Mouse (Mus musculus) stomach, postnatal 0 days (tissue): ENCODE data around the gene Fhit. TPM values are rescaled to one million over a fixed set of nuclear protein-coding genes. Genes with fewer than 3 reads are reported as not detected.
A peak's percentile ranks its signal among the peaks of the same experiment; 100 is the strongest.

Source experiments
- ATAC-seq: fragments of 200-750 bp; cut with Nextera tagmentation; 2 replicates; pipeline ENCODE4 v1.8.0; 2017; ENCODE audit not compliant: low FRiP score, low TSS enrichment
- DNase-seq: peaks from one replicate; pipeline ENCODE4 v3.0.0-alpha.2; 2016; ENCODE audit warnings: low spot score
- H3K27ac ChIP-seq: fragments of 300-500 bp; sonication (generic); replicated peaks from 2 replicates; pipeline ENCODE4 v1.5.1; 2014; ENCODE audit warnings: mild to moderate bottlenecking, control low read depth
- H3K27me3 ChIP-seq: fragments of 300-500 bp; sonication (generic); 2 replicates; pipeline ENCODE4 v1.6.1; 2014; ENCODE audit warnings: low read length; ENCODE audit not compliant: control insufficient read depth, insufficient read depth
- H3K36me3 ChIP-seq: fragments of 300-500 bp; sonication (generic); 2 replicates; pipeline ENCODE4 v1.6.1; 2014; ENCODE audit warnings: low read length, mixed read lengths; ENCODE audit not compliant: control insufficient read depth, insufficient read depth
- H3K4me1 ChIP-seq: fragments of 300-500 bp; sonication (generic); replicated peaks from 2 replicates; pipeline ENCODE4 v1.6.1; 2014; ENCODE audit warnings: antibody characterized with exemption; ENCODE audit not compliant: control insufficient read depth, insufficient read depth
- H3K4me2 ChIP-seq: fragments of 300-500 bp; sonication (generic); replicated peaks from 2 replicates; pipeline ENCODE4 v1.6.1; 2014; ENCODE audit warnings: low read depth, mild to moderate bottlenecking, control low read depth, moderate library complexity
- H3K4me3 ChIP-seq: fragments of 300-500 bp; sonication (generic); 2 replicates; pipeline ENCODE4 v1.5.1; 2014; ENCODE audit warnings: low read depth, low read length, control low read depth
- H3K9ac ChIP-seq: fragments of 300-500 bp; sonication (generic); 2 replicates; pipeline ENCODE4 v1.6.1; 2014; ENCODE audit warnings: mild to moderate bottlenecking, low read length, control low read depth, mixed read lengths
- H3K9me3 ChIP-seq: fragments of 300-500 bp; sonication (generic); 2 replicates; pipeline ENCODE4 v1.6.1; 2016; ENCODE audit warnings: low read length; ENCODE audit not compliant: control insufficient read depth
- CTCF ChIP-seq: IDR thresholded peaks from 2 replicates; pipeline ENCODE4 v1.5.1; 2016; ENCODE audit warnings: antibody characterized with exemption, low read depth, mild to moderate bottlenecking, moderate library complexity
- EP300 ChIP-seq: optimal IDR thresholded peaks from 2 replicates; pipeline ENCODE3; 2016; ENCODE audit warnings: antibody characterized with exemption
- WGBS: fragments of 180-500 bp; shearing (Covaris S2); extraction: QIAGEN DNeasy Blood & Tissue Kit; methylation state at CpG from one replicate; pipeline ENCODE4 v1.1.7; 2014; 5-methylcytosine and 5-hydroxymethylcytosine counted together
- polyA plus RNA-seq: library from polyadenylated mRNA; unstranded; fragments of >200 nt; fragmentation: Nextera tagmentation; extraction: Ambion mirVana; gene quantifications from 2 replicates; pipeline ENCODE4 v1.2.1, GENCODE M21; 2015

Gene Fhit
- 12.2 and 12.4 TPM in 2 replicates for polyA plus RNA-seq

GRCm38 (mm10) chr14:11161751-11162231 is at the start of gene Fhit:
Gene Fhit (minus strand): TSS chr14:11162035.
- Histone ChIP-seq H3K4me2 (peak within 1 kb of the TSS; percentile 85), H3K9me3 (no peaks in the 10 kb centered on the region), H3K4me1 (no peaks in the 10 kb centered on the region), H3K27ac (peak within 1 kb of the TSS; percentile 73), H3K4me3 (peak within 1 kb of the TSS; percentile 63), H3K36me3 (no peaks in the 10 kb centered on the region), H3K27me3 (no peaks in the 10 kb centered on the region), H3K9ac (peak within 1 kb of the TSS; percentile 77)
- TF ChIP-seq CTCF = peak; percentile 7; the same call in 1 of the 2 replicates
- no peak for TF ChIP-seq EP300
- ATAC-seq = peak; percentile 99
- peak; percentile 91 for DNase-seq
- 0% methylated on average over 28 of the region's 28 CpGs for WGBS

DNA sequence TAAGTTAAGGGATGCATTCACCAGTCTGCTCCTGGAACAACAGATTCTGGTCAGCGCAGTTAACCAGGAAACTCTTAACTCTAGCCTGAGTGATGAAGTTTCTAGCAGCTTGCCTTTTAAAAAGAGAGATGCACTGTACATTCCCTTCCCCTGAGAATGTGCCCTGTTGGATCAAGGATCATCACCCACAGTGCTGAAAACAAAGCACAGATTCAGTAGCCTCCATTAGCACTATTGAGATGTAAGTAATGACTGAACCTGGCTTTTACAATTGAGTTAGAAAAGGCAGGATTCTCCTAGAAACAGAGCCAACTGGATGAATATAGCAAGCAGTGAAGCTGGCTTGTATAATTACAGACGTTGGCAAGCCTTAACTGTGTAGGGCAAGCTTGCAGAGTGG is 45.0 kb upstream of the Fhit start:
- WGBS = 68% methylated on average over 2 of the region's 2 CpGs
- Histone ChIP-seq H3K27me3 (no peaks in the 10 kb centered on the region), H3K9ac (no peak overlapping the region), H3K9me3 (no peaks in the 10 kb centered on the region), H3K4me3 (no peak overlapping the region), H3K27ac (no peak overlapping the region), H3K36me3 (no peaks in the 10 kb centered on the region), H3K4me1 (no peaks in the 10 kb centered on the region), H3K4me2 (no peak overlapping the region)
- ATAC-seq (no peak), DNase-seq (no peak)
- TF ChIP-seq EP300 (no peak), CTCF (no peak)

DNA sequence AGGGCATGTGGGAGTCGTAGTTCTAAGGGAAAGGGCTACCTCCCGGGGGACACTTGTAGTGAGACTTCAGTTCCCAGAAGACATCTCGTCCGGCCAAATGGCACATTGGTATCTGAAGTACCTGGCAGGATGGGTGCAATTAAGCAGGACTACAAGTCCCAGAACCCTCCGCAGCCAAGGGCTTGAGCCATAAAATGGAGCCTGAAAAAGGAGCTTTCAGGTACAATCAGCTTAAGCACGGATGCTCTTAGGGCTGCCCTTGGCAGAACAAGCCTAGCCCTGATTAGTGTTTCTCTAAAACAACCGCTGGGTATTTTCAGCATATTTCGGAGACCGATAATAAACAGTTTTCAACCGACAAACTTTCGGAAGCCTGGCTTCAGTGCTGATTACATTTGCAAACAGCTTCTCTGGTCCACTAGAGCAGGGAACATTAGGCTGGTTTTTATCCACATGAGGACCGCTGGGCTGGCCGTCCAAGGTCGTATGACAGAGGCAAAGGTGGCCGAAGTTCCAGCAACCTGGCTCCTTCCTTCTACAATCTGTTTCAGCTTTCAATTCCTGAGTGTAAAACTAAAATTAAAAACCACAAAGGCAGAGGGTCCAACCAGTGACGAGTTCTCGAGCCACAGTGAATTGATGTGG is 907 bp downstream of the Fhit start:
- TF ChIP-seq EP300 = no peak
- TF ChIP-seq CTCF = no peak
- ATAC-seq (peak; percentile 85), DNase-seq (peak; percentile 74)
- peak overlapping the region; percentile 63 for H3K4me3 ChIP-seq
- H3K9ac ChIP-seq = peak overlapping the region; percentile 77
- no peaks in the 10 kb centered on the region for H3K27me3 ChIP-seq
- H3K27ac ChIP-seq = peak overlapping the region; percentile 73
- no peaks in the 10 kb centered on the region for H3K9me3 ChIP-seq
- H3K4me1 ChIP-seq = no peaks in the 10 kb centered on the region
- 6% methylated on average over 17 of the region's 17 CpGs for WGBS
- H3K36me3 ChIP-seq = no peaks in the 10 kb centered on the region
- peak overlapping the region; percentile 85 for H3K4me2 ChIP-seq

GRCm38 (mm10) chr14:11159641-11160040 is 2.2 kb downstream of the Fhit start:
- TF ChIP-seq CTCF = no peak
- ATAC-seq (no peak), DNase-seq (no peak)
- Histone ChIP-seq H3K9me3 (no peaks in the 10 kb centered on the region), H3K4me3 (no peak overlapping the region), H3K4me2 (no peak overlapping the region), H3K4me1 (no peaks in the 10 kb centered on the region), H3K36me3 (no peaks in the 10 kb centered on the region), H3K27me3 (no peaks in the 10 kb centered on the region), H3K27ac (no peak overlapping the region), H3K9ac (no peak overlapping the region)
- WGBS = 82% methylated on average over 11 of the region's 11 CpGs

DNA sequence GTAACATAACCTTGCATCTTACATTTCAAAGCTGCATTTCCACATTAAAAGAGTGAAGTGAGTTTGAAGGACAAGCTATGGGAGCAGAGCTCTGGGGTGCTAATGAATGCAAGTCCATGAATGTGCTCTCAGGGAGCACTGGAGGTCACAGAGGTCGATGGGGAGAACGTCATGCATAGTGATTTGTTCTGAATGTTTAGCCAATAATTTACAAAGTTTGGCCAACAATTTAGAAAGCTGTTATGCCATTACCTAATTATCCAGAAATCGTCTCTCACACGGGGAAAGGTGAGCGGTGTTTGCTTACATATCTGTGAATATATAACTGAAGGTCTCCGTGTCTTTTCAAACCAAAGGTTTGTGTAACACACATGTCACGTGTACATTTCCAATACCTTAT is 2.8 kb downstream of the Fhit start:
- Histone ChIP-seq H3K4me2 (no peak overlapping the region), H3K9me3 (no peaks in the 10 kb centered on the region), H3K4me3 (no peak overlapping the region), H3K4me1 (no peaks in the 10 kb centered on the region), H3K27me3 (no peaks in the 10 kb centered on the region), H3K27ac (no peak overlapping the region), H3K36me3 (no peaks in the 10 kb centered on the region), H3K9ac (no peak overlapping the region)
- DNase-seq = no peak
- WGBS = 63% methylated on average over 7 of the region's 7 CpGs
- no peak for ATAC-seq
- TF ChIP-seq EP300 (no peak), CTCF (no peak)

DNA sequence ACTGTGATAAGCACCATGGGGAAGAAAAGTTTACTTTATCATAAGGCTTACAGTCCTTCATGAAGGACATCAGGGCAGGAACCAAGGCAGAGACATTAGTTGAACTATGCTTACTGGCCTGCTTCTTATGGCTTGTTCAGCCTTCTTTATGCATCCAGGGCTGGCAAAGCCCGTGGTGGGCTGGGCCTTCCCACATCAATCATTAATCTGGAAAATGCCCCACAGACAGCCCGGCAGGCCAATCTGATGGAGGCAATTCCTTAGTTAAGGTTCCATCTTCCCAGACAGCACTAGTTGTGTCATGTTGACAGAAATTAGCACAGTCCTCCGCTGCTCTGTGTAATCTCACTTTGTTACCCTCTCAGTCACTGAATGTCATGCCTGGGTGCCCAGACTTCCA is 4.1 kb downstream of the Fhit start:
- Histone ChIP-seq H3K9ac (no peak overlapping the region), H3K36me3 (no peaks in the 10 kb centered on the region), H3K4me1 (no peaks in the 10 kb centered on the region), H3K27ac (no peak overlapping the region), H3K4me2 (no peak overlapping the region), H3K27me3 (no peaks in the 10 kb centered on the region), H3K4me3 (no peak overlapping the region), H3K9me3 (no peaks in the 10 kb centered on the region)
- WGBS = 76% methylated on average over 3 of the region's 3 CpGs
- ATAC-seq (no peak), DNase-seq (no peak)
- no peak for TF ChIP-seq EP300
- no peak for TF ChIP-seq CTCF
